Mouse (Mus musculus): Measurements from ENCODE around the gene Hectd3.

DNA sequence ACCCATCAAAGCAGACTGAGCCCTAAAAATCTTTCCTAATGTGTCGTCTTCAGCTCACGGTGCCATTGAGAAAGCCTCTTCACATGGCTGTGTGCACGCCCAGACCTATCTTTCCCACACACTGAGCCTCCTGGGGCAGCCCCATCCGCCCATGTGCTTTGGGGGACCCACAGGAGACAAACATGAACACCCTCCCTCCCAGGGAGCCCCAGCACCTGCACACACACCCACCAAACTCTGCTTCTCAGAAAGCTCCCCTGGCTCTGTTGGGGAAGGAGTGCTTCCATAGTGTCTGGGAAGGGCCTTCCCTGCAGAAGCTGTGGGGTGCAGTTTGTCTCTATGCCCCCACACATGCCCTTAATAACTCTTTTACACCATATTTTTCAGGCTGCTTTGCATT lies 9.5 kb downstream of the Hectd3 start:
- TF ChIP-seq POLR2A (IDR thresholded peaks at IDR 0.05; ENCODE audit: borderline replicate concordance, extremely low read depth, low read depth, low read length) (no peak), CTCF (IDR thresholded peaks at IDR 0.05; ENCODE audit: insufficient read depth, low read length) (no peak)
